Mouse (Mus musculus): ENCODE measurements around the gene Gm9972. TPM values are rescaled to one million over a fixed set of nuclear protein-coding genes. Genes with fewer than 3 reads are reported as not detected.

Gene Gm9972
- total and polyA plus RNA-seq, 3 experiments = not detected

GRCm38 (mm10) chr11:43062286-43062685 is 26.7 kb downstream of the Gm9972 start:
- dilution Hi-C loops (cut with MboI; ENCODE audit: extremely low pct_ligation_motif_present, extremely low pct_unique_long_range_greater_than_20kb, low sequenced_read_pairs) (no loop called here), in situ Hi-C loops (cut with MboI; ENCODE audit: low pct_ligation_motif_present, low pct_unique_long_range_greater_than_20kb, low sequenced_read_pairs) (no loop called here)
- Histone ChIP-seq H3K4me2 (ENCODE audit: insufficient read depth, low read depth, poor library complexity, severe bottlenecking) (no peak overlapping the region), H3K4me3 (replicated peaks in 1 of 3; ENCODE audit: low read depth in 2 of 3, low read length in 2 of 3, poor library complexity in 1 of 3) (no peak overlapping the region), H3K27ac (ENCODE audit: insufficient read depth, low read depth) (no peak overlapping the region), H3K4me1 (ENCODE audit: control insufficient read depth in 1 of 2, insufficient read depth in 2 of 2) (no peaks in the 10 kb centered on the region), H3K9ac (ENCODE audit: insufficient read depth, low read depth) (no peak overlapping the region), H3K9me3 (replicated peaks; ENCODE audit: low read length) (no peaks in the 10 kb centered on the region), H3K79me2 (replicated peaks; ENCODE audit: control insufficient read depth, extremely low read depth, insufficient read depth, poor library complexity, severe bottlenecking) (no peaks in the 10 kb centered on the region), H3K27me3 (replicated peaks) (no peaks in the 10 kb centered on the region), H3K36me3 (replicated peaks in 1 of 2; ENCODE audit: control insufficient read depth in 1 of 2, insufficient read depth in 1 of 2, low read length in 1 of 2) (no peaks in the 10 kb centered on the region)
- no peak for DNase-seq (ENCODE audit: extremely low read depth)
- TF ChIP-seq POLR2A (IDR thresholded peaks at IDR 0.05; ENCODE audit: low read depth, low read length) (no peak), POLR2AphosphoS2 (IDR thresholded peaks at IDR 0.05; ENCODE audit: low read depth, low read length) (no peak), UBTF (IDR thresholded peaks at IDR 0.05; ENCODE audit: low read depth, low read length) (no peak), HCFC1 (IDR thresholded peaks at IDR 0.05; ENCODE audit: low read depth, low read length) (no peak), ELF1 (IDR thresholded peaks at IDR 0.05; ENCODE audit: low read depth, low read length) (no peak), SIN3A (IDR thresholded peaks at IDR 0.05; ENCODE audit: low read length) (no peak), USF1 (IDR thresholded peaks at IDR 0.05; ENCODE audit: low read depth, low read length) (no peak), MEF2A (IDR thresholded peaks at IDR 0.05; ENCODE audit: borderline replicate concordance, low read depth, low read length) (no peak), TCF12 (IDR thresholded peaks at IDR 0.05; ENCODE audit: low read depth, low read length) (no peak), MAZ (IDR thresholded peaks at IDR 0.05; ENCODE audit: low read depth, low read length) (no peak), E2F4 (IDR thresholded peaks at IDR 0.05; ENCODE audit: insufficient replicate concordance, low read depth, low read length) (no peak), ZMIZ1 (IDR thresholded peaks at IDR 0.05; ENCODE audit: low read depth, low read length) (no peak), CHD2 (IDR thresholded peaks at IDR 0.05; ENCODE audit: low read length) (no peak), MAFK (IDR thresholded peaks at IDR 0.05; ENCODE audit: insufficient replicate concordance, low read length) (no peak), PAX5 (IDR thresholded peaks at IDR 0.05; ENCODE audit: low read length) (no peak)

- Histone ChIP-seq H3K4me1 (ENCODE audit: control insufficient read depth in 1 of 2, insufficient read depth in 2 of 2) (peaks cover 0 to 10% of the 10 kb centered on the region in 2 experiments; a peak in 2 of 4 replicates), H3K27me3 (replicated peaks) (no peaks in the 10 kb centered on the region), H3K9me3 (replicated peaks; ENCODE audit: low read length) (no peaks in the 10 kb centered on the region), H3K4me2 (ENCODE audit: insufficient read depth, low read depth, poor library complexity, severe bottlenecking) (no peak overlapping the region), H3K4me3 (replicated peaks in 1 of 3; ENCODE audit: low read depth in 2 of 3, low read length in 2 of 3, poor library complexity in 1 of 3) (no peak overlapping the region), H3K9ac (ENCODE audit: insufficient read depth, low read depth) (no peak overlapping the region), H3K36me3 (replicated peaks in 1 of 2; ENCODE audit: control insufficient read depth in 1 of 2, insufficient read depth in 1 of 2, low read length in 1 of 2) (no peaks in the 10 kb centered on the region), H3K27ac (ENCODE audit: insufficient read depth, low read depth) (no peak overlapping the region), H3K79me2 (replicated peaks; ENCODE audit: control insufficient read depth, extremely low read depth, insufficient read depth, poor library complexity, severe bottlenecking) (no peaks in the 10 kb centered on the region)
- in situ Hi-C loops (cut with MboI; ENCODE audit: low pct_ligation_motif_present, low pct_unique_long_range_greater_than_20kb, low sequenced_read_pairs) = no loop called here
- DNase-seq (ENCODE audit: extremely low read depth) = no peak
- dilution Hi-C loops (cut with MboI; ENCODE audit: extremely low pct_ligation_motif_present, extremely low pct_unique_long_range_greater_than_20kb, low sequenced_read_pairs) = no loop called here
- TF ChIP-seq MAFK (IDR thresholded peaks at IDR 0.05; ENCODE audit: insufficient replicate concordance, low read length) = no peak
- TF ChIP-seq TBP (conservative IDR thresholded peaks at IDR 0.05; ENCODE audit: low read depth, low read length) = no peak
Measured at GRCm38 (mm10) chr11:43086309-43087050, 50.9 kb downstream of the Gm9972 start.

Other genes starting within 250 kb of the Gm9972 start
- not detected in 2 replicates for gene Atp10b, start 114.1 kb downstream of the Gm9972 start, total RNA-seq (2012; rRNA removed)
- gene Atp10b, start 114.1 kb downstream of the Gm9972 start, total RNA-seq (2014; rRNA removed) = not detected in 2 replicates
- gene Atp10b, start 114.1 kb downstream of the Gm9972 start, polyA plus RNA-seq (2012; ENCODE audit: insufficient read length, low read depth) = 0.04 TPM in 1 of 2 replicates, not detected in the other

Data from CH12.LX (cell line).